Mouse (Mus musculus): Measurements from ENCODE around the gene Pdlim7. TPM values are rescaled to one million over a fixed set of nuclear protein-coding genes. Genes with fewer than 3 reads are reported as not detected.

Gene Pdlim7
- polyA plus RNA-seq, 1 experiment from 2014 or later, result 199 TPM

DNA sequence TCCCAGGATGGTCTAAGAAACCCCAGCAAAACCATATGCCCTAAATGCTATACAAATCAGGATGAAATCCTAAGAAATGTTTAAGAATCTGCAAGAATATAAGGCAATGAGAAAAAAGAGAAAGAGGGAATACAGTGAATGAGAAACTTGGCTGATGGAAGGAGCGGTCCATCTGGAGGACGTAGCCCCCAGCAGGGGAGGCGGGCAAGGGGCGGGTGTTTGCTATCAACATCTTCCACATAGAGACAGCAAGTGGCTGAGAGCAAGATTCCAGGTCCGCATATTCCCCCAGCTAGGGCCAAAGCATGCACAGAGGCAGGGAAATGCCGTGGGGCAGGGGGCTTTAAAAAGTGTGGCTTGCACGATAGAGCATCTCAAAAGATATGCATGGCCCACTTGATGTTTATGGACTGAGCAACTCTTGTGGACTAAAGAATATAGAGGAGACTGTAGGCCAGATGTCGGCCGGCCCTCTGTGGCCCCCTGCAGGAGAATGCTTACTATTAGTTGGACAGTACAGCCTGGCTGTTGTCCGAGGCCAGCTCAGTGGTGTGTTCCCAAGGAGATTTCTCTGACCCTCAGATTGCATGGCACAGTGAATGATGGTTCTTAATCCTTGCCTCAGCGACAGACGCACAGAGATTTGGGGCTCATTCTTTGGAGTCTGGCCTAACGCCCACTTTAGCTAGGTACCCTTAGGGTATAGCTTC, 44.5 kb downstream of the Pdlim7 start:
- peak; percentile 80 for DNase-seq
- WGBS, result 37% methylated on average over 13 of the region's 13 CpGs
- peak; percentile 65 for TF ChIP-seq CTCF (IDR thresholded peaks at IDR 0.05; ENCODE audit: low read depth)

DNA sequence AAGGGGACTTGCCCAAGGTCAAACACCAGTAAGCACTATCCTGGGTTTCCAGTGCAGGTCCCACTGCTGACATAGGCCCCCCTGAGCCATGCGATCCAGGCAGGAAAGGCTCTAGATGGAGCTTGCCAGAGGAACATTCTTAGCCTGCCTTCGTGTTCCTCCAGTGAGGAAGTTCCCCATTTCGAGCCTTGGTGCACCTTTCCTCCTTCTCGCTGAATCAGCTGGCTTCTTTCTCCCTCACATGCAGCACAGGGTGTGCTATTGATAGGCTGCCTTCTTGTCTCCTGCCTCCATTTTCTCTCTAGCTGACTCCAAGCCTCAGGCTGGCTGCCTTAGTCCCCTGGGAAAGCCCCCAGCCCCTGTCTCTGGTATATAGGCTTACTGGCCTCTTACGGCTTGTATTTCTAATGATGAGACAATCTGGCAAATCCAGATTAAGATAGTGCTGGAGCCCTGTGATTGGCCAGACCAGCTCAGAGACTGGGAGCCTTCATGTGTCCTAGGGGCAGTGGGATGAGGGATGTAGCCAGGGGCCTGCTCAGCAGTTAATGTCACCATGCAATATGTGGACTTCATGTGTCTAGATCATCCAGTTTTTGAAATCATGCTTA, 47.5 kb downstream of the Pdlim7 start:
- H3K9ac ChIP-seq, result no peak overlapping the region
- H3K4me3 ChIP-seq (ENCODE audit: low read depth, low read length), result no peak overlapping the region
- 65% methylated on average over 5 of the region's 5 CpGs for WGBS
- peaks cover 10% of the 10 kb centered on the region; the same call in 1 of the 2 replicates for H3K4me1 ChIP-seq (ENCODE audit: insufficient read depth)
- DNase-seq (no peak), ATAC-seq (ENCODE audit: insufficient read depth) (no peak)
- no peak overlapping the region for H3K27ac ChIP-seq (ENCODE audit: low read depth)
- no peaks in the 10 kb centered on the region; the same call in 1 of the 2 replicates for H3K27me3 ChIP-seq (ENCODE audit: insufficient read depth, low read length)
- peaks cover 11% of the 10 kb centered on the region; the same call in 1 of the 2 replicates for H3K36me3 ChIP-seq (ENCODE audit: insufficient read depth)
- H3K9me3 ChIP-seq (ENCODE audit: low read depth, low read length), result no peaks in the 10 kb centered on the region
- no peak overlapping the region for H3K4me2 ChIP-seq
- TF ChIP-seq CTCF (IDR thresholded peaks at IDR 0.05; ENCODE audit: low read depth), result no peak

More for the DNA sequence above, 44.5 kb downstream of the Pdlim7 start:
- ATAC-seq (ENCODE audit: insufficient read depth), result no peak
- Histone ChIP-seq H3K4me2 (no peak overlapping the region), H3K36me3 (ENCODE audit: insufficient read depth) (peaks cover 6% of the 10 kb centered on the region; the same call in 1 of the 2 replicates), H3K9me3 (ENCODE audit: low read depth, low read length) (no peaks in the 10 kb centered on the region), H3K4me3 (ENCODE audit: low read depth, low read length) (no peak overlapping the region), H3K9ac (no peak overlapping the region), H3K4me1 (ENCODE audit: insufficient read depth) (peaks cover 6% of the 10 kb centered on the region; the same call in 1 of the 2 replicates), H3K27me3 (ENCODE audit: insufficient read depth, low read length) (peaks cover 1% of the 10 kb centered on the region; the same call in 1 of the 2 replicates), H3K27ac (ENCODE audit: low read depth) (no peak overlapping the region)

DNA sequence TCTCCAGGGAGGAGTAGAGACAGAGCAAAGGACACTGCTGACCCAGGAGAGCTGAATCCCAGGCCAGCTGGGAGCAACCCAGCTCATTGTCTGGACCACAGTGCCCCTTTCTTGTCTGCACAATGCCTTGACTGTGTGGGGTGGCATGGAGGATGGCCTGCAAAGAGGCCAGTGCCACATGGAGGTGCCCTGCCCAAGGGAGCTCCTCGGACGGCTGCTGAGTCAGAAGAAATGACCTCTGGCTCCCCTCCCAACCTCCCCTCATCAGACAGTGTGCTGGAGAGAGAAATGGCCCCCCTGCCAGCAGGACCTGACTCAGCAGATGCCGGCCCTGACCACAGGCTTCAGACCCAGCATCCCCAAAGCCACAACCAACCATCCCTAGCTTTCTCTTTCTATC, 48.3 kb downstream of the Pdlim7 start:
- DNase-seq (no peak), ATAC-seq (ENCODE audit: insufficient read depth) (peak; percentile 18; the same call in 1 of the 2 replicates)
- H3K4me1 ChIP-seq (ENCODE audit: insufficient read depth), result peaks cover 10% of the 10 kb centered on the region; the same call in 1 of the 2 replicates
- no peaks in the 10 kb centered on the region for H3K9me3 ChIP-seq (ENCODE audit: low read depth, low read length)
- peak overlapping the region; percentile 64 for H3K4me3 ChIP-seq (ENCODE audit: low read depth, low read length)
- no peak overlapping the region for H3K27ac ChIP-seq (ENCODE audit: low read depth)
- peak overlapping the region; percentile 98 for H3K4me2 ChIP-seq
- H3K27me3 ChIP-seq (ENCODE audit: insufficient read depth, low read length), result no peaks in the 10 kb centered on the region; the same call in 1 of the 2 replicates
- peak overlapping the region; percentile 71 for H3K9ac ChIP-seq
- peaks cover 18% of the 10 kb centered on the region for H3K36me3 ChIP-seq (ENCODE audit: insufficient read depth)
- TF ChIP-seq CTCF (IDR thresholded peaks at IDR 0.05; ENCODE audit: low read depth), result no peak
- 29% methylated on average over 3 of the region's 3 CpGs for WGBS

DNA sequence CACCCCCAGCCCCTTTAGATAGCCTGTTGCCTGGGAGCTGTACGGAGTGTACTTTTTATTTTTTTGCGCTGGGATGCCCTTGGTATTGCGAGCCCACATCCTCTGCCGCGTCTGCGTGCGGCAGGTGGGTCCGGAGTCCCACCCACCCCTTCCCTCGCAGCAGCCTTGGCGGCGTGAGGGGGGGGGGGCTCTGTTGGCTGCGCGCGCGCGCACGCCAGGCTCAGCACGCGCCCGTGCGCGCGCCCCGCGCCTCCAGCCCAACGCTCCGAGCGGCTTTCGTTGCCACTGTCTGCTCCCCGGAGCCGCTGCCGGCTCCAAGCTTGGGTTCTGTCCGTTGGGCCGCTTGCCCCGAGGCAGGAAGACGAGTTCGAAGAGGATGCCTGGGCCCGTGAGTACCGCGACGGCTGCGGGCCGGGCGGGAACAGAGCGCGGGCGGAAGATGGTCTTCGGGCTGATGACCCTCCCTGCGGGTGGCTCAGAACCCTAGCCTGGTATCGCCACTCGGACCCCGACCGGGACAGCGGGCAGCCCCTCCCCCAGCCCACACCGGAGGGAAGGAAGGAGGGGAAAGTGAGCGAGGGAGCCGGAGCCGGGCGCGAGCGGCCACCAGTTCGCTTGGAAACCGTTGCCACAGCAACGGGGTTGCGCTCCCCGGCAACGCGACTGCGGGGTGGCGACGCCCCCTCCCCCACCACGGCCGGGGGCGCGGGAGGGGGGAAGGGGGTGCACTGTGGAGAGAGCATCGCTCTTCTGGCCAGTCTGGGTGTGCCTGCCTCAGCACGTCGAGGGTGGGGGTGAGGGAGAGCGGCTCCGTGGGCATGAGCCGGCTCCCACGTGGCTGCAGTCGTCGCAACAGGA, 49.2 kb downstream of the Pdlim7 start, which contains the start of gene Prr7:
Prr7 (plus strand) TSS at position 241 of the 858 bp plus-strand sequence.
- no peak for TF ChIP-seq CTCF (IDR thresholded peaks at IDR 0.05; ENCODE audit: low read depth)

DNA sequence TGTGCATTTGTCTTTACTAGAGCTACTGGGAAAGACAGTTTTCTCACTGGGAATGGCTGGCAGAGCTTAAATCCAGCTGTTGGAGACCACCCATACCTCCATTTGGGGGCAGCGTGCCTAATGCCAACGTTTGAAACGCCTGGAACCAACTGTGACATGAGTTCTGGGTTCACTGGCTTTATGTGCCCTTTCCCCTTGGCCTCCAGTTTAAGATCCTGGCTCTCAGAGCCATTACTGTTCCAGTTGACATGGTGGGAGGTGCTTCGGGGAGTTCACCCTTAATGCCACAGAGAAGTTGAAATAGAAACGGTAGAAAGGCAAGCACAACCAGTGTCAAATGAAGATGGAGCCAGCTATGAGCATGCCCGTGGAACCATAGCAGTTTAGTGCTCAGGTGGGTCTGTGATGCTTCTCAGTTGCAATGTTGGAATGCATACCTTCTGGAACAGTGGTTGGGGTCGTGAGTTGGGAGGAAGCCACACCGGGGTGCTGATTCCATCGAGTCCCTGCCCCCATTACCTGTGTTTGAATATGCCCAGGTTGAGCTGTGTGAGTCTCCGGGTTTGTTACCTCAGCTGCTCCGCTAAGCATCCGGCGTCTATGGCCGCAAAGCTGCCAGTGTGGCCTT, 50.0 kb downstream of the Pdlim7 start:
- peaks cover 10% of the 10 kb centered on the region; the same call in 1 of the 2 replicates for H3K4me1 ChIP-seq (ENCODE audit: insufficient read depth)
- peaks cover 35% of the 10 kb centered on the region for H3K36me3 ChIP-seq (ENCODE audit: insufficient read depth)
- no peak overlapping the region for H3K27ac ChIP-seq (ENCODE audit: low read depth)
- no peaks in the 10 kb centered on the region; the same call in 1 of the 2 replicates for H3K27me3 ChIP-seq (ENCODE audit: insufficient read depth, low read length)
- H3K4me3 ChIP-seq (ENCODE audit: low read depth, low read length), result peak overlapping the region; percentile 64
- no peaks in the 10 kb centered on the region for H3K9me3 ChIP-seq (ENCODE audit: low read depth, low read length)
- H3K9ac ChIP-seq, result peak overlapping the region; percentile 71
- no peak for TF ChIP-seq CTCF (IDR thresholded peaks at IDR 0.05; ENCODE audit: low read depth)
- no peak for DNase-seq
- 12% methylated on average over 14 of the region's 14 CpGs for WGBS
- peak overlapping the region; percentile 98 for H3K4me2 ChIP-seq
- ATAC-seq (ENCODE audit: insufficient read depth), result no peak; the same call in 1 of the 2 replicates

More for the DNA sequence above, 49.2 kb downstream of the Pdlim7 start, which contains the start of gene Prr7:
- peak within 1 kb of the TSS; percentile 80; the same call in 1 of the 2 replicates for H3K27ac ChIP-seq (ENCODE audit: low read depth)
- no peaks in the 10 kb centered on the region for H3K9me3 ChIP-seq (ENCODE audit: low read depth, low read length)
- H3K4me2 ChIP-seq, result peak within 1 kb of the TSS; percentile 98
- no peaks in the 10 kb centered on the region; the same call in 1 of the 2 replicates for H3K27me3 ChIP-seq (ENCODE audit: insufficient read depth, low read length)
- under 1% methylated on average over 82 of the region's 84 CpGs for WGBS
- peak within 1 kb of the TSS; percentile 71 for H3K9ac ChIP-seq
- ATAC-seq (ENCODE audit: insufficient read depth) (peak; percentile 61), DNase-seq (peak; percentile 80)
- H3K4me1 ChIP-seq (ENCODE audit: insufficient read depth), result peaks cover 10% of the 10 kb centered on the region; the same call in 1 of the 2 replicates
- peak within 1 kb of the TSS; percentile 64 for H3K4me3 ChIP-seq (ENCODE audit: low read depth, low read length)
- H3K36me3 ChIP-seq (ENCODE audit: insufficient read depth), result peaks cover 28% of the 10 kb centered on the region

DNA sequence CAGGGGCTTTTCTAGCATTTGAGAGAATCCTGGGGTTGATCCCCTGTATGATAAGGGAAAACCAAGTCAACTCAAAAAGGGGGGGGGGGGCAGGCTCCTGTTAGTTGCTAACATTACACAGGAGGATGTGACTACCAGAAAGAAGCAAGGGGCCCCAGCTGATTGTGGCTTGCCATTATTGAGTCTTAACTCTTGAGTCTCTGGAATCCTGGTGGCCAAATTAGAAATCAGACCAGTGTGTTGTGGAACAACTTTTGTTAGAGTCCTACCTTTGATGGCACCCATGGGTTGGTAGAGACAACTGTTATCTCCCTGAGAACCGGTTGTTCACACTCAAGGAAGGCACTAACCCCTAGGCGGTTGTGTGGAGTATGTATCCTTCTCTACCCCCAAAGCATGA, 50.5 kb downstream of the Pdlim7 start:
- Histone ChIP-seq H3K27ac (ENCODE audit: low read depth) (no peak overlapping the region), H3K4me3 (ENCODE audit: low read depth, low read length) (no peak overlapping the region), H3K4me2 (no peak overlapping the region), H3K4me1 (ENCODE audit: insufficient read depth) (peaks cover 10% of the 10 kb centered on the region; the same call in 1 of the 2 replicates), H3K36me3 (ENCODE audit: insufficient read depth) (peaks cover 40% of the 10 kb centered on the region), H3K9me3 (ENCODE audit: low read depth, low read length) (no peaks in the 10 kb centered on the region), H3K9ac (no peak overlapping the region), H3K27me3 (ENCODE audit: insufficient read depth, low read length) (no peaks in the 10 kb centered on the region; the same call in 1 of the 2 replicates)
- ATAC-seq (ENCODE audit: insufficient read depth) (no peak), DNase-seq (no peak)
- 50% methylated on average over 2 of the region's 2 CpGs for WGBS
- TF ChIP-seq CTCF (IDR thresholded peaks at IDR 0.05; ENCODE audit: low read depth), result no peak
